19 mouse cellular contexts compared by ENCODE assay signal in genomic region chr10:92611060-92611459, GRCm38 (mm10).
"Had no signal": no experiment of that assay in that cellular context is flagged by ENCODE, and none has a peak within 500 bp of the region (broad histone marks: within the 10 kb centered on the region; RNA-seq: fewer than 3 reads in every experiment).

No protein-coding gene starts in this region.

- H3K4me2 ChIP-seq: liver, embryonic 12.5 days; lung, embryonic 14.5 days; neural tube, embryonic 13.5 days; neural tube, embryonic 15.5 days had no signal

- H3K27me3 ChIP-seq: liver, embryonic 12.5 days; megakaryocyte, embryonic 14.5 days; neural tube, embryonic 13.5 days; neural tube, embryonic 15.5 days had no signal

- DNase-seq: lung, adult 18-20 months; lung, embryonic 14.5 days; lung, postnatal 10 days; lung, postnatal 36 days; retina, postnatal 1 day; right cerebral cortex, adult 18-20 months; right cerebral cortex, postnatal 25 days; right cerebral cortex, postnatal 4 days; spleen, adult 18-20 months; thymus, adult 18-20 months; thymus, postnatal 14 days; thymus, postnatal 36 days had no signal

- H3K4me3 ChIP-seq: liver, embryonic 12.5 days; megakaryocyte, embryonic 14.5 days; myocyte; neural tube, embryonic 13.5 days; neural tube, embryonic 15.5 days had no signal

- H3K9ac ChIP-seq: liver, embryonic 12.5 days; liver, embryonic 14.5 days; lung, embryonic 14.5 days; neural tube, embryonic 13.5 days; neural tube, embryonic 15.5 days had no signal

- ATAC-seq: liver, embryonic 12.5 days had no signal

- H3K36me3 ChIP-seq: liver, embryonic 12.5 days; neural tube, embryonic 13.5 days; neural tube, embryonic 15.5 days had no signal

- H3K9me3 ChIP-seq: liver, embryonic 12.5 days; megakaryocyte, embryonic 14.5 days; neural tube, embryonic 13.5 days; neural tube, embryonic 15.5 days had no signal

- H3K4me1 ChIP-seq: liver, embryonic 12.5 days; megakaryocyte, embryonic 14.5 days had no signal

- H3K27ac ChIP-seq: liver, embryonic 12.5 days; liver, embryonic 14.5 days; macrophage; neural tube, embryonic 13.5 days; neural tube, embryonic 15.5 days had no signal
